Mouse (Mus musculus) monocyte, adult 59 days (primary cell): ENCODE measurements around the gene Gm7138. TPM values are rescaled to one million over a fixed set of nuclear protein-coding genes. Genes with fewer than 3 reads are reported as not detected.

ENCODE experiments used
- total RNA-seq, 2 experiments: library from RNA; stranded (reverse); gene quantifications; one replicate each; pipeline ENCODE4 v1.2.4; 2023

Gm7138 gene
- not detected for total RNA-seq

GRCm38 (mm10) chr10:77776844-77777243, at the start of gene Gm7138:
Gene Gm7138 (minus strand): TSS chr10:77776944.

DNA sequence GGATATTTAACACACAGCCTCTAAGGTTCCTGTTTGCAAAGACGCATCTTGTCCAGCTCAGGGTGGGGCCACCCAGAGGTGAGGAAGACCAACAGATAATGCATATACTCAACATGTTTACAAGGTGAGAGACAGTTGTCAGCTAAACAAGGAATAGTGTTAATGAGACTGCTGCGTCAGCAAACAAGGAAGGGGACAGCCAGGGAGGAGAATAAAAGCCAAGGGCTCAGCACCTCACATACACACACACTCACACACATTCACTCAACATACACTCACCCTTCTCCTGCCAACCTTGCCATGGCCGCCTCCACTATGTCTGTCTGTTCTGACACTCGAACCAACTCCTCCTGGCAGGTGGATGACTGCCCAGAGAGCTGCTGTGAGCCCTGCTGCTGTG, 37.6 kb upstream of the Gm7138 start, which contains the start of gene Gm2696:
Gene Gm2696 (plus strand): TSS at position 301 of the 400 bp plus-strand sequence.

DNA sequence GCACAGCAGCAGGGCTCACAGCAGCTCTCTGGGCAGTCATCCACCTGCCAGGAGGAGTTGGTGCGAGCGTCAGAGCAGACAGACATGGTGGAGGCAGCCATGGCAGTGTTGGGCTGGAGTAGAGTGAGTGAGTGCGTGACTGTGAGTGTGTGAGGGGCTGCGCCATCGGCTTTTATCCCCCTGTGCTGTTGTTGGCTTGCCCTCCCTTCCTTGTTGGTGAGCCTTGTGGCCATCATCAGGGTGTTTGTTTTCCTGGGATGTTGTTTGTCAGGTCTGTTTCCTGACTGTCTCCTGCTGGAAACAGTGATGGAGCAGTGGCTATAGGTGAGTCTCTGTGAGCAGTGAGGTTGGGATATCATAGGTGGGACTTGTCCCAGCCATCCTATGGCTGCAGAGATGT, 35.0 kb upstream of the Gm7138 start, which contains the start of gene Gm9507:
Gene Gm9507 (minus strand): TSS at position 101 of the 400 bp plus-strand sequence.

GRCm38 (mm10) chr10:77798921-77799508, 22.3 kb upstream of the Gm7138 start, which contains the start of gene Gm19668:
Gene Gm19668 (minus strand): TSS chr10:77799133.

DNA sequence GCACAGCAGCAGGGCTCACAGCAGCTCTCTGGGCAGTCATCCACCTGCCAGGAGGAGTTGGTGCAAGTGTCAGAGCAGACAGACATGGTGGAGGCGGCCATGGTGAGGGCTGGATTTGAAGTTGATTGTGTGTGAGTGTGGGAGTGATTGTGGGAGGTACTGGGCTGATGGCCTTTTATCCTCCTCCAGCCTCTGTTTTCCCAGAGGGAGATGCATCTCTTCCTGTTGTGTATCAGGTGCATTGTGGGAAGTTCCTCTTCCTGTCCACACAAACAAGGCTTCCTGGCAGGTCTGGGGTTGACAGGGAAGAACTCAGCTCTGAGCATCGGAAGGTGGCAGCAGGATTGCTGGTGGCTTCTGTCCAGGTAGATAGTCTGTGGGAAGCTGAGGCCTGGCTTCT, 18.2 kb upstream of the Gm7138 start, which contains the start of gene Gm9639:
Gene Gm9639 (minus strand): TSS at position 101 of the 400 bp plus-strand sequence.

DNA sequence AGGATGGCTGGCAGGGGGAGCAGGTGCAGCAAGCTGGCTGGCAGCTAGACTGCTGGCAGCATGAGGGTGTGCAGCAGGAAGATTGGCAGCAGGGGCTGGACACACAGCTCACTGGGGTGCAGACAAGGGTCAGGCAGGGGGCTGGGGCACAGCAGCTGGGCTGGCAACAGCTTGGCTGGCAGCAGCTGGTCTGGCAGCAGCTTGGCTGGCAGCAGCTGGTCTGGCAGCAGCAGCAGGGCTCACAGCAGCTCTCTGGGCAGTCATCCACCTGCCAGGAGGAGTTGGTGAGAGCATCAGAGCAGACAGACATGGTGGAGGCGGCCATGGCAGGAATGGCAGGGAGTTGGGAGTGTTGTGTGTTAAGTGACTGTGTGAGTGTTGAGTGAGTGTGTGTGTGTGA, 11.1 kb upstream of the Gm7138 start, which contains the start of gene Gm7137:
Gene Gm7137 (minus strand): TSS at position 325 of the 400 bp plus-strand sequence.

GRCm38 (mm10) chr10:77782442-77782841, 5.7 kb upstream of the Gm7138 start, which contains the start of gene Gm3250:
Gene Gm3250 (minus strand): TSS chr10:77782542.

GRCm38 (mm10) chr10:77771225-77771624, 5.5 kb downstream of the Gm7138 start, which contains the start of gene Gm3238:
Gene Gm3238 (minus strand): TSS chr10:77771325.

GRCm38 (mm10) chr10:77759582-77759981, 17.2 kb downstream of the Gm7138 start, which contains the start of gene Gm3233:
Gene Gm3233 (minus strand): TSS chr10:77759682.

DNA sequence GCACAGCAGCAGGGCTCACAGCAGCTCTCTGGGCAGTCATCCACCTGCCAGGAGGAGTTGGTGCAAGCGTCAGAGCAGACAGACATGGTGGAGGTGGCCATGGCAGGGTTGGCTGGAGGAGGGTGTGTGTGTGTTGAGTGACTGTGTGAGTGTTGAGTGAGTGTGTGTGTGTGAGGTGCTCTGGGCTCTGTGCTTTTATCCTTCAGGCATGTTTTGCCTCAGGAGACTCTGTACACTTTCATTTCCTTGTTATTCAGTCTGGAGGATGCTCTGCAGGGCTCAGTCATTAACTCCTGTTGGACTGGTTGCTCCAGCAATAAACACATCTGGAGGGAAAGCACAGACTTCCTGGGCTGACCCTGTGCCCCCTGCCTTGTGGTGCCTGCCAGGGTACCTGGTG, 25.5 kb downstream of the Gm7138 start, which contains the start of gene Gm9736:
Gene Gm9736 (minus strand): TSS at position 101 of the 400 bp plus-strand sequence.

DNA sequence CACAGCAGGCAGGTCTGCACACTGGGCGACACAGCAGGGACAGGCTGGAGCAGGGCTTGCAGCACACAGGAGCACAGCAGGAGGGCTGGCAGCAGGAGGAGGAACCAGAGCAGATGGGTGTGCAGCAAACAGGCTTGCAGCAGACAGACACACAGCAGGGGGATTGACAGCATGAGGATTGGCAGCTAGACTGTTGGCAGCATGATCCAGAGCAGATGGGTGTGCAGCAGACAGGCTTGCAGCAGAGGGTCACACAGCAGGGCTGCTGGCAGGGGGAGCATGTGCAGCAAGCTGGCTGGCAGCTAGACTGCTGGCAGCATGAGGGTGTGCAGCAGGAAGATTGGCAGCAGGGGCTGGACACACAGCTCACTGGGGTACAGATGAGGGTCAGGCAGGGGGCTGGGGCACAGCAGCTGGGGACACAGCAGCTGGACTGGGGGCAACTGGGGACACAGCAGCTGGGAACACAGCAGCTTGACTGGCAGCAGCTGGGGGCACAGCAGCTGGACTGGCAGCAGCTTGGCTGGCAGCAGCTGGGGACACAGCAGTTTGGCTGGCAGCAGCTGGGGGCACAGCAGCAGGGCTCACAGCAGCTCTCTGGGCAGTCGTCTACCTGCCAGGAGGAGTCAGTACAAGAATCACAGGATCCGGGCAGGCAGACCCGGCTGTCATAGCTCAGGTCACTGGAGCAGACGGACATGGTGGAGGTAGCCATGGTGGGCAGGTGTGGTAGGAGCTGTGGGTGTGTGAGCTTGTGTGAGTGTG, 34.6 kb downstream of the Gm7138 start, which contains the start of gene Gm18596:
Gene Gm18596 (minus strand): TSS at position 715 of the 765 bp plus-strand sequence.

Other genes starting within 250 kb of the Gm7138 start
- 100 to 1,000 TPM; 854 to 921 TPM for gene Itgb2, start 246.7 kb downstream of the Gm7138 start, total RNA-seq
- gene Pttg1ip, start 195.2 kb downstream of the Gm7138 start, total RNA-seq = 100 to 1,000 TPM; 113 to 127 TPM
- 10 to 100 TPM; 76.0 to 76.6 TPM for gene Sumo3, start 170.8 kb downstream of the Gm7138 start, total RNA-seq
- gene Gm49325, start 170.7 kb downstream of the Gm7138 start, total RNA-seq = 10 to 100 TPM in 1 of 2 experiments, 1 to 10 TPM in 1; 3.3 to 11.9 TPM
- 10 to 100 TPM; 43.6 to 54.7 TPM for gene Ube2g2, start 154.7 kb downstream of the Gm7138 start, total RNA-seq
- not detected for gene Tspear, start 90.4 kb downstream of the Gm7138 start, total RNA-seq
- gene Gm19402, start 86.2 kb downstream of the Gm7138 start, total RNA-seq = not detected
- not detected for gene Gm9508, start 79.7 kb downstream of the Gm7138 start, total RNA-seq
- not detected for gene Gm10272, start 70.3 kb downstream of the Gm7138 start, total RNA-seq
- not detected for gene Gm10024, start 65.5 kb downstream of the Gm7138 start, total RNA-seq
- gene Gm10142, start 61.1 kb downstream of the Gm7138 start, total RNA-seq = not detected
- gene Krtap12-1, start 56.3 kb downstream of the Gm7138 start, total RNA-seq = not detected
- gene Gm10100, start 50.5 kb downstream of the Gm7138 start, total RNA-seq = not detected
- not detected for gene Gm18596, start 34.3 kb downstream of the Gm7138 start, total RNA-seq
- gene Gm9736, start 25.6 kb downstream of the Gm7138 start, total RNA-seq = not detected
- not detected for gene Gm3233, start 17.3 kb downstream of the Gm7138 start, total RNA-seq
- not detected for gene Gm3238, start 5.6 kb downstream of the Gm7138 start, total RNA-seq
- not detected for gene Gm3250, start 5.6 kb upstream of the Gm7138 start, total RNA-seq
- not detected for gene Gm7137, start 11.3 kb upstream of the Gm7138 start, total RNA-seq
- gene Gm9639, start 18.1 kb upstream of the Gm7138 start, total RNA-seq = not detected
- gene Gm19668, start 22.2 kb upstream of the Gm7138 start, total RNA-seq = not detected
- not detected for gene Gm9507, start 34.9 kb upstream of the Gm7138 start, total RNA-seq
- gene Gm2696, start 37.7 kb upstream of the Gm7138 start, total RNA-seq = not detected
- gene Krtap10-4, start 50.2 kb upstream of the Gm7138 start, total RNA-seq = not detected
- not detected for gene Krtap10-10, start 59.0 kb upstream of the Gm7138 start, total RNA-seq
- gene Gm36176, start 69.9 kb upstream of the Gm7138 start, total RNA-seq = not detected
- not detected for gene Gm10318, start 75.9 kb upstream of the Gm7138 start, total RNA-seq
- not detected for gene Gm3285, start 85.0 kb upstream of the Gm7138 start, total RNA-seq
- gene Lrrc3, start 125.6 kb upstream of the Gm7138 start, total RNA-seq = under 1 TPM; 0.10 to 0.15 TPM
- 100 to 1,000 TPM; 148 to 152 TPM for gene Trpm2, start 193.6 kb upstream of the Gm7138 start, total RNA-seq
- 10 to 100 TPM; 10.7 to 12.6 TPM for gene 1810043G02Rik, start 201.6 kb upstream of the Gm7138 start, total RNA-seq
- gene Pfkl, start 233.1 kb upstream of the Gm7138 start, total RNA-seq = 10 to 100 TPM; 60.3 to 88.1 TPM